Mouse (Mus musculus): ENCODE measurements around the gene Cd160. TPM values are rescaled to one million over a fixed set of nuclear protein-coding genes. Genes with fewer than 3 reads are reported as not detected.

Cd160 gene
- not detected for polyA plus RNA-seq (2014; fragmentation: Illumina TruSeq; extraction: RNeasy Lipid Tissue Mini Kit (QIAGEN cat#74804); ENCODE audit: low read depth, low replicate concordance)

DNA sequence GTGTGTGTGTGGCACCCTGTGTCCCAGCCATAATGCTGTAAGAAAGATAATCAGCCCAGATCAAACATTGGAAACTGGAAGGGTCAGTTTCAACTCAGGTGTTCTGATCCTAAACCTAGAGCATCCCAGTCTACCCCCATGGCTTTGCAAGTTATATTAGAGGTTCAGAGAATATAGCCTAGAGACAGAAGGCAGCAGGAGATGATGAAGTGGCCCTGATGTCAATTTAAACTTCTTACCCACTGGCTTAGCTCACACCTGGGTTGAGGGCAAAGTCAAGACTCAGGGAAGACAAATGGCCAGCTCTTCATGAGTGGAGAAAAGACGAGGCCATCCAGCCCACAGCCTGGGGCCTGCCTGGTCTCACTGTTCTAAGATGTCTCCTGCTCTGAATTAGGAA, at the start of gene Cd160, which contains the start of gene Pdzk1:
TSS of gene Cd160 (minus strand) at position 368 of the 400 bp plus-strand sequence.
TSS of gene Pdzk1 (plus strand) at position 301 of the 400 bp plus-strand sequence.

Other genes with a start within 250 kb of the Cd160 start
- 42.6 TPM for gene Polr3gl, start 235.2 kb downstream of the Cd160 start, polyA plus RNA-seq (2014; fragmentation: Illumina TruSeq; extraction: RNeasy Lipid Tissue Mini Kit (QIAGEN cat#74804); ENCODE audit: low read depth, low replicate concordance)
- gene Ankrd34a, start 232.7 kb downstream of the Cd160 start, polyA plus RNA-seq (2014; fragmentation: Illumina TruSeq; extraction: RNeasy Lipid Tissue Mini Kit (QIAGEN cat#74804); ENCODE audit: low read depth, low replicate concordance): not detected
- 10.0 TPM for gene Lix1l, start 228.2 kb downstream of the Cd160 start, polyA plus RNA-seq (2014; fragmentation: Illumina TruSeq; extraction: RNeasy Lipid Tissue Mini Kit (QIAGEN cat#74804); ENCODE audit: low read depth, low replicate concordance)
- gene Rbm8a, start 199.4 kb downstream of the Cd160 start, polyA plus RNA-seq (2014; fragmentation: Illumina TruSeq; extraction: RNeasy Lipid Tissue Mini Kit (QIAGEN cat#74804); ENCODE audit: low read depth, low replicate concordance): 20.2 TPM
- 22.0 TPM for gene Pex11b, start 194.0 kb downstream of the Cd160 start, polyA plus RNA-seq (2014; fragmentation: Illumina TruSeq; extraction: RNeasy Lipid Tissue Mini Kit (QIAGEN cat#74804); ENCODE audit: low read depth, low replicate concordance)
- gene Gm42957, start 193.9 kb downstream of the Cd160 start, polyA plus RNA-seq (2014; fragmentation: Illumina TruSeq; extraction: RNeasy Lipid Tissue Mini Kit (QIAGEN cat#74804); ENCODE audit: low read depth, low replicate concordance): not detected
- 0.17 TPM for gene Itga10, start 183.8 kb downstream of the Cd160 start, polyA plus RNA-seq (2014; fragmentation: Illumina TruSeq; extraction: RNeasy Lipid Tissue Mini Kit (QIAGEN cat#74804); ENCODE audit: low read depth, low replicate concordance)
- 0.17 TPM for gene Ankrd35, start 159.2 kb downstream of the Cd160 start, polyA plus RNA-seq (2014; fragmentation: Illumina TruSeq; extraction: RNeasy Lipid Tissue Mini Kit (QIAGEN cat#74804); ENCODE audit: low read depth, low replicate concordance)
- 1.3 TPM for gene Pias3, start 133.0 kb downstream of the Cd160 start, polyA plus RNA-seq (2014; fragmentation: Illumina TruSeq; extraction: RNeasy Lipid Tissue Mini Kit (QIAGEN cat#74804); ENCODE audit: low read depth, low replicate concordance)
- gene Nudt17, start 120.8 kb downstream of the Cd160 start, polyA plus RNA-seq (2014; fragmentation: Illumina TruSeq; extraction: RNeasy Lipid Tissue Mini Kit (QIAGEN cat#74804); ENCODE audit: low read depth, low replicate concordance): 0.10 TPM
- 29.0 TPM for gene Polr3c, start 101.7 kb downstream of the Cd160 start, polyA plus RNA-seq (2014; fragmentation: Illumina TruSeq; extraction: RNeasy Lipid Tissue Mini Kit (QIAGEN cat#74804); ENCODE audit: low read depth, low replicate concordance)
- gene Rnf115, start 101.7 kb downstream of the Cd160 start, polyA plus RNA-seq (2014; fragmentation: Illumina TruSeq; extraction: RNeasy Lipid Tissue Mini Kit (QIAGEN cat#74804); ENCODE audit: low read depth, low replicate concordance): 36.1 TPM
- 152 TPM for gene Pdzk1, start 67 bp downstream of the Cd160 start, polyA plus RNA-seq (2014; fragmentation: Illumina TruSeq; extraction: RNeasy Lipid Tissue Mini Kit (QIAGEN cat#74804); ENCODE audit: low read depth, low replicate concordance)
- 0.17 TPM for gene Gja5, start 75.3 kb upstream of the Cd160 start, polyA plus RNA-seq (2014; fragmentation: Illumina TruSeq; extraction: RNeasy Lipid Tissue Mini Kit (QIAGEN cat#74804); ENCODE audit: low read depth, low replicate concordance)
- 10.7 TPM for gene Gpr89, start 76.0 kb upstream of the Cd160 start, polyA plus RNA-seq (2014; fragmentation: Illumina TruSeq; extraction: RNeasy Lipid Tissue Mini Kit (QIAGEN cat#74804); ENCODE audit: low read depth, low replicate concordance)
- gene Gja8, start 96.7 kb upstream of the Cd160 start, polyA plus RNA-seq (2014; fragmentation: Illumina TruSeq; extraction: RNeasy Lipid Tissue Mini Kit (QIAGEN cat#74804); ENCODE audit: low read depth, low replicate concordance): 0.13 TPM